Mouse (Mus musculus) G1E (cell line): ENCODE measurements at regions not wholly inside any gene's neighbourhood (a gene's known extent, or its start where the extent isn't known, plus 50 kb on each side); places are given as distances from the start of the nearest gene placed in this dataset.

ENCODE experiments used
- CTCF ChIP-seq: IDR thresholded peaks from 2 replicates; pipeline ENCODE4 v1.5.1; 2012; ENCODE audit warnings: low read depth, low read length, inconsistent platforms, mixed read lengths
- GATA1 ChIP-seq: IDR thresholded peaks from 2 replicates; pipeline ENCODE4 v1.6.1; 2012; ENCODE audit warnings: borderline replicate concordance, low read length, inconsistent platforms, mixed read lengths
- GATA2 ChIP-seq: IDR thresholded peaks from 2 replicates; pipeline ENCODE4 v1.6.1; 2012; ENCODE audit warnings: low read depth, low read length, inconsistent platforms, borderline replicate concordance
- POLR2AphosphoS5 ChIP-seq: IDR thresholded peaks from 2 replicates; pipeline ENCODE4 v1.6.1; 2012; ENCODE audit warnings: low read depth, low read length, inconsistent platforms; ENCODE audit not compliant: insufficient replicate concordance
- TAL1 ChIP-seq: conservative IDR thresholded peaks from 2 replicates; pipeline ENCODE4 v1.6.1; 2012; ENCODE audit warnings: low read depth, low read length, inconsistent platforms, mixed read lengths

- TF ChIP-seq CTCF (no peak), GATA2 (no peak), TAL1 (no peak), POLR2AphosphoS5 (no peak), GATA1 (no peak)
These were observed 190.7 kb upstream of the Klhl29 start for GRCm38 (mm10) chr12:5566231-5566630.
